Mouse (Mus musculus) G1E (cell line): ENCODE measurements at regions not wholly inside any gene's neighbourhood (a gene's known extent, or its start where the extent isn't known, plus 50 kb on each side); places are given as distances from the start of the nearest gene placed in this dataset.
"Not testable (repeated sequence)": the region's sequence is repeated elsewhere in the genome, so short reads cannot be mapped to it uniquely, and the experiment has no call there.

Experiments
- ATAC-seq: 2 replicates; pipeline ENCODE4 v1.8.0; 2016; ENCODE audit warnings: mild to moderate bottlenecking; ENCODE audit not compliant: insufficient number of reproducible peaks, poor library complexity, low FRiP score, severe bottlenecking; ENCODE audit errors: extremely low read depth
- DNase-seq: peaks from one replicate; pipeline ENCODE4 v3.0.0; 2012; ENCODE audit warnings: low spot score
- H3K27me3 ChIP-seq: 2 replicates; pipeline ENCODE4 v1.6.1; 2012; ENCODE audit warnings: mild to moderate bottlenecking, low read length, inconsistent platforms; ENCODE audit not compliant: insufficient read depth
- H3K36me3 ChIP-seq: replicated peaks from 2 replicates; pipeline ENCODE3; 2012; ENCODE audit warnings: mild to moderate bottlenecking, inconsistent platforms
- H3K4me1 ChIP-seq: 2 replicates; pipeline ENCODE4 v1.6.1; 2012; ENCODE audit warnings: low read depth, low read length, inconsistent platforms, mixed read lengths; ENCODE audit not compliant: insufficient read depth
- H3K4me3 ChIP-seq: 2 replicates; pipeline ENCODE4 v1.5.1; 2012; ENCODE audit warnings: low read depth, mild to moderate bottlenecking, inconsistent platforms, low read length, moderate library complexity, mixed read lengths
- H3K9me3 ChIP-seq: replicated peaks from 2 replicates; pipeline ENCODE4 v1.6.1; 2012; ENCODE audit warnings: inconsistent platforms

GRCm38 (mm10) chr14:52962110-52962509 is 466.6 kb upstream of the Olfr1507 start:
- H3K4me1 ChIP-seq, H3K4me3 ChIP-seq, H3K36me3 ChIP-seq, DNase-seq, ATAC-seq, H3K9me3 ChIP-seq, H3K27me3 ChIP-seq: not testable (repeated sequence)

GRCm38 (mm10) chr14:52956515-52956914 is 461.0 kb upstream of the Olfr1507 start:
- not testable (repeated sequence) for H3K27me3 ChIP-seq, DNase-seq, H3K4me3 ChIP-seq, H3K4me1 ChIP-seq, H3K36me3 ChIP-seq, ATAC-seq, H3K9me3 ChIP-seq

- not testable (repeated sequence) for H3K4me1 ChIP-seq, H3K4me3 ChIP-seq, DNase-seq, H3K27me3 ChIP-seq, ATAC-seq, H3K9me3 ChIP-seq, H3K36me3 ChIP-seq
Measured at GRCm38 (mm10) chr14:52944925-52945324, 449.4 kb upstream of the Olfr1507 start.

- H3K4me1 ChIP-seq, ATAC-seq, H3K27me3 ChIP-seq, H3K9me3 ChIP-seq, H3K4me3 ChIP-seq, H3K36me3 ChIP-seq, DNase-seq: not testable (repeated sequence)
Measured at GRCm38 (mm10) chr14:52942438-52942837, 446.9 kb upstream of the Olfr1507 start.

- not testable (repeated sequence) for ATAC-seq, DNase-seq, H3K9me3 ChIP-seq, H3K4me1 ChIP-seq, H3K4me3 ChIP-seq, H3K36me3 ChIP-seq, H3K27me3 ChIP-seq
Measured at GRCm38 (mm10) chr14:52941747-52942146, 446.2 kb upstream of the Olfr1507 start.

- not testable (repeated sequence) for ATAC-seq, H3K9me3 ChIP-seq, H3K4me3 ChIP-seq, H3K27me3 ChIP-seq, DNase-seq, H3K4me1 ChIP-seq, H3K36me3 ChIP-seq
Measured at GRCm38 (mm10) chr14:52920138-52920537, 424.6 kb upstream of the Olfr1507 start.

- H3K27me3 ChIP-seq, ATAC-seq, H3K4me1 ChIP-seq, H3K36me3 ChIP-seq, H3K9me3 ChIP-seq, DNase-seq, H3K4me3 ChIP-seq: not testable (repeated sequence)
Measured at GRCm38 (mm10) chr14:52913814-52914213, 418.3 kb upstream of the Olfr1507 start.

- not testable (repeated sequence) for H3K4me1 ChIP-seq, H3K36me3 ChIP-seq, ATAC-seq, H3K4me3 ChIP-seq, DNase-seq, H3K9me3 ChIP-seq, H3K27me3 ChIP-seq
Measured at GRCm38 (mm10) chr14:52899629-52900028, 404.1 kb upstream of the Olfr1507 start.

- not testable (repeated sequence) for H3K4me3 ChIP-seq, H3K36me3 ChIP-seq, H3K4me1 ChIP-seq, H3K9me3 ChIP-seq, H3K27me3 ChIP-seq, ATAC-seq, DNase-seq
Measured at GRCm38 (mm10) chr14:52898310-52898709, 402.8 kb upstream of the Olfr1507 start.

GRCm38 (mm10) chr14:52879978-52880377 is 384.4 kb upstream of the Olfr1507 start:
- not testable (repeated sequence) for ATAC-seq, H3K36me3 ChIP-seq, H3K4me1 ChIP-seq, H3K4me3 ChIP-seq, H3K9me3 ChIP-seq, DNase-seq, H3K27me3 ChIP-seq

GRCm38 (mm10) chr14:52863841-52864240 is 368.3 kb upstream of the Olfr1507 start:
- H3K9me3 ChIP-seq, DNase-seq, H3K36me3 ChIP-seq, ATAC-seq, H3K27me3 ChIP-seq, H3K4me1 ChIP-seq, H3K4me3 ChIP-seq: not testable (repeated sequence)

- ATAC-seq, H3K4me3 ChIP-seq, H3K4me1 ChIP-seq, DNase-seq, H3K36me3 ChIP-seq, H3K9me3 ChIP-seq, H3K27me3 ChIP-seq: not testable (repeated sequence)
Measured at GRCm38 (mm10) chr14:52863107-52863506, 367.6 kb upstream of the Olfr1507 start.

- not testable (repeated sequence) for H3K9me3 ChIP-seq, H3K4me1 ChIP-seq, ATAC-seq, DNase-seq, H3K36me3 ChIP-seq, H3K4me3 ChIP-seq, H3K27me3 ChIP-seq
Measured at GRCm38 (mm10) chr14:52862491-52862890, 366.9 kb upstream of the Olfr1507 start.
